Mouse (Mus musculus): ENCODE results near the gene Adamtsl4. TPM values are rescaled to one million over a fixed set of nuclear protein-coding genes. Genes with fewer than 3 reads are reported as not detected.

Adamtsl4 gene
- polyA plus RNA-seq, 1 experiment from 2014 or later: 6.3 TPM

DNA sequence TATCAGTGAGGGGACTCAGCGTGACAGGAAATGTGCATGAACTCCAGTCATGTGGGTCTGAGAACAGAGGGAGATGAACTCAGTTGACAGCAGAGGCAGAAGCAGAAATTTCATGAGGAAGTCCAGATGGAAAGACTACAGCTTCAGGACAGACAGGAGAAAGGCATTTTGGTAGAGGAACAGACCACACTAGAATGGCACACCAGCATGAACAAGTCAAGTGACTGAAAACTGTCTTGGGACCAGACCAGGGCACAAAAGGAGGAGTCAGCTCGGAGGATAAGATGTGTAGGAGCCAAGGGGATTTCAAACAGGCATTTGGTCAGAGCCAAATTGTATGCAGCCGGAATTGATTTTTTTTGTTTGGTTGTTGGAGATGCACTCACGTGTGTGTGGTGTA lies 52.1 kb downstream of the Adamtsl4 start:
- H3K4me1 ChIP-seq: peaks cover 4% of the 10 kb centered on the region; the same call in 1 of the 2 replicates
- no peaks in the 10 kb centered on the region for H3K9me3 ChIP-seq (replicated peaks)
- H3K36me3 ChIP-seq: peaks cover 85% of the 10 kb centered on the region
- no peak overlapping the region for H3K9ac ChIP-seq
- H3K4me2 ChIP-seq: no peak overlapping the region
- H3K27ac ChIP-seq: peak overlapping the region; percentile 59
- no peaks in the 10 kb centered on the region for H3K27me3 ChIP-seq
- H3K4me3 ChIP-seq (replicated peaks): no peak overlapping the region
- 51% methylated on average over 4 of the region's 4 CpGs for WGBS
- ATAC-seq (replicated peaks; ENCODE audit: low FRiP score): no peak

DNA sequence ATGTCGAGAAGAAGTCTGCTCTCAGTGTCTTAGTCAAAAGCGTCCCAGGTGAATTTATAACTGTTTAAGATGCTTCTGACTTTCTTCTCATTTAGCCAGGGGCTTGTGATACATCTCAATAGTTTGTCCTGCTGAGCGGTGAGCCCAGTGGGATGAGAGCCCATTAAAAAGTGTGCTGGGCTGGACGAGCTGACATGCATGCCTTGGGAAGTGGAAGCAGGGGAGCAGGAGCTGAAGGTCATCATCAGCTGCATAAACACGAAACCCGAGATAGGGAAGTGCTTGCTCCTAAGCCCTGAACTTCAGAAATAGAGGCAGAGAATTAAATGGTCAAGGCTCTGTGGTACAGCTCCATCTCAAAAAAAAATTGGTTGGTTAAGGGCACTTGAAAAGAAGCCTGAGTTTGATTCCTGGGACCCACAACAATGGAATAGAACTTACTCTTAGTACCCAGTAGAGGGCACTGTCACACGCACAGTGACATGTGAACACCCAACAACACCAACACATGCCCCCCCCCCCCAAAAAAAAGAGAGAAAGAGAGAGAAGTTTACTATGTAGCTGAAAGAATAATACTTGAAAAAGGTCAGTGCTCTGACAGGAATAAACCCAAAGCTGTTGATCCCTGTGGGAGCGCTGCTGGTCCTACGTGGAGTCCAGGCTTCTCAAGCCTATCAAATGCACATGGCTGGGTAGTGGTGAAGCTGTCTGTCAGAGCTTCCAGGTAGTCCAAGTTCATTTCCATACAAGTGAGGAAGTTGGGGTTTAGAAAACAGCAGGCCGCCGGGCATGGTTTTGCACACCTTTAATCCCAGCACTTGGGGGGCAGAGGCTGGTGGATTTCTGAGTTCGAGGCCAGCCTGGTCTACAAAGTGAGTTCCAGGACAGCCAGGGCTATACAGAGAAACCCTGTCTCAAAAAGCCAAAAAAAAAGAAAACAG lies 54.8 kb downstream of the Adamtsl4 start:
- no peak for ATAC-seq (replicated peaks; ENCODE audit: low FRiP score)
- H3K36me3 ChIP-seq: peaks cover 91% of the 10 kb centered on the region

DNA sequence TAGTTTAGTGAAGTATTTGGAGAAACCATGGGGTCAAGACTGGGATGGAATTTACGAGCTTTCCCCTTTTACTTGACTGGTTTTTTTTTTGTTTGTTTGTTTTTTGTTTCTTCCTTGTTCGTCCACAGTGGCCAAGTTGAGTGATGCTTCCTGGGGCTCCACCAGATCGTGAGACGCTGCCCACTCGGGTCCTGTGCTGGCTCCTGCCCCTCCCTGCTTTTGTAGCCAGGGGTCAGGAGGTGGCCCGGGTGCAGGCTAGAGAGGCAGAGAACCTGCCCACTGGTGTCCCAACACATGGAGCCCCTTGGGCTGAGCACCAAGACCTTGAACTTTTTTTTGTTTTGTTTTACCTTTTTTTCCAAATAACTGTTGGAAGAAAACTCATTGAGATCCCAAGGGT lies 56.4 kb downstream of the Adamtsl4 start:
- ATAC-seq (replicated peaks; ENCODE audit: low FRiP score): no peak
- whole genome bisulfite sequencing: 65% methylated on average over 6 of the region's 6 CpGs
- Histone ChIP-seq H3K4me3 (replicated peaks) (no peak overlapping the region), H3K36me3 (peaks cover 93% of the 10 kb centered on the region), H3K9ac (no peak overlapping the region), H3K27me3 (no peaks in the 10 kb centered on the region), H3K27ac (no peak overlapping the region), H3K4me2 (no peak overlapping the region), H3K9me3 (replicated peaks) (no peaks in the 10 kb centered on the region), H3K4me1 (peaks cover 15% of the 10 kb centered on the region)

More for the DNA sequence above, 54.8 kb downstream of the Adamtsl4 start:
- no peaks in the 10 kb centered on the region for H3K27me3 ChIP-seq
- peaks cover 4% of the 10 kb centered on the region; the same call in 1 of the 2 replicates for H3K4me1 ChIP-seq
- peak overlapping the region; percentile 48; the same call in 1 of the 2 replicates for H3K27ac ChIP-seq
- no peak overlapping the region for H3K4me3 ChIP-seq (replicated peaks)
- no peaks in the 10 kb centered on the region for H3K9me3 ChIP-seq (replicated peaks)
- WGBS: 62% methylated on average over 12 of the region's 12 CpGs
- no peak overlapping the region for H3K9ac ChIP-seq
- H3K4me2 ChIP-seq: no peak overlapping the region

DNA sequence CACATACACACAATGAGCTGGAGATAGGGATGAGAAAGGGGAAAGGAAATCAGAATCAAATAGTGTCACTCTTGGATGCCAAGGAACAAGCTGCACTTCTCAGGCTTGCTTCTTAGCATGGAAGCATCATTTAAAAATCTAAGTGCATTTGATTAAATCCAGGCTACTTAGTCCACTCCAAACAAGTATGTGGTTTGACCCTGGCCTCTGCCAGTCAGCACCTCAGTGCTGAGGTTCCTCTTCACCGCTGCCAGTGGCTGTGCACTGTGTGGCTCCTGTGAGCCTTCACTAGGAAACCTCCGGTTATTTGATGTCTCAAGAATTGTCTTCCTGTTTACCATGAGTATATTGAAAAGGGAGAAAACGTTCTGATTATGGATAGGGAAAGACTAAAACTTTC lies 56.9 kb downstream of the Adamtsl4 start:
- Histone ChIP-seq H3K4me3 (replicated peaks) (no peak overlapping the region), H3K4me2 (no peak overlapping the region), H3K9ac (no peak overlapping the region), H3K36me3 (peaks cover 93% of the 10 kb centered on the region), H3K27ac (no peak overlapping the region), H3K4me1 (peaks cover 20% of the 10 kb centered on the region), H3K27me3 (no peaks in the 10 kb centered on the region), H3K9me3 (replicated peaks) (no peaks in the 10 kb centered on the region)
- no peak for ATAC-seq (replicated peaks; ENCODE audit: low FRiP score)
- 74% methylated on average over 3 of the region's 3 CpGs for WGBS

DNA sequence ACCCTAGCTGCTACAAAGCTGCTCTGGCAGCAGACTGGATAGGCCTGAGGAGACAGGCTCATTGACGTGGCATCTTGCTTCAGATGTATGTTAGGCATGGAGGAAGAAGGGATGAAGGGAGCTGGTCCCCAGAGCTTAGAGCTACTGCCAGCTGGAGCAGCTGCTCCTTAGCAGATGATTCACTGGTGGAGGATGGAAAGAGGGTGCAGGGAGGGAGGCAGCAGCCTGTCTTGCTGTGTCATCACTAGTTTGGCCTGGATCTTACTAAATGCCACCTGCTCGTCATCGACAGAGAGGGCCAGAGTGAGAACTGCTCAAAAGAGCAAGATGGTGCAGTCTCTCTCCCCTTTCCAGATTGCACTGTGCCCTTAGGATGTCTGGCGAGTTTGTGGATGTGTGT lies 58.0 kb downstream of the Adamtsl4 start:
- H3K36me3 ChIP-seq: peaks cover 83% of the 10 kb centered on the region
- H3K27ac ChIP-seq: no peak overlapping the region
- peaks cover 18% of the 10 kb centered on the region for H3K4me1 ChIP-seq
- WGBS: 90% methylated on average over 4 of the region's 4 CpGs
- no peak overlapping the region for H3K4me2 ChIP-seq
- no peaks in the 10 kb centered on the region for H3K27me3 ChIP-seq
- no peaks in the 10 kb centered on the region for H3K9me3 ChIP-seq (replicated peaks)
- ATAC-seq (replicated peaks; ENCODE audit: low FRiP score): no peak
- no peak overlapping the region for H3K4me3 ChIP-seq (replicated peaks)
- H3K9ac ChIP-seq: no peak overlapping the region

DNA sequence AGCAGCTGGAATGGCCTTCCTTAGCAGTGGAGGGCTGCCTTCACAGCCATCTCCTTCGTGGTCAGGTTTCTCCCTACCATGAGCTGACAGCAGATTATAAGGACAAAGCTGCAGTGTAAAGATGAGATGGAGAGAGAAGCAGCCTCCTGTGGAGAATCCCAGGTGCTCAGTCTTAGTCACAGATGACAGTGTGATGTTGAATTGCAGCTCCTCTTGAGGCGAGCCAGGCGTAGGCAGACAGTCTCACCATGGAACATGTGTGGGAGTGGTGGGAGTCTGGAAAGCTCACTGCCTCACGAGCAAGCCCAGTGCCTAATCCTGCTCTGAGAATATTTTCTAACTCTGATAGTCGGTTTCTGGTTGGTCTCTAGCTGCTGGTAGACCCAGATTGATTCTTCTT lies 60.0 kb downstream of the Adamtsl4 start:
- peaks cover 65% of the 10 kb centered on the region for H3K36me3 ChIP-seq
- H3K9ac ChIP-seq: no peak overlapping the region
- no peaks in the 10 kb centered on the region for H3K27me3 ChIP-seq
- no peak for ATAC-seq (replicated peaks; ENCODE audit: low FRiP score)
- H3K27ac ChIP-seq: no peak overlapping the region
- whole genome bisulfite sequencing: 66% methylated on average over 5 of the region's 5 CpGs
- H3K9me3 ChIP-seq (replicated peaks): no peaks in the 10 kb centered on the region
- H3K4me2 ChIP-seq: no peak overlapping the region
- H3K4me3 ChIP-seq (replicated peaks): no peak overlapping the region
- H3K4me1 ChIP-seq: peaks cover 21% of the 10 kb centered on the region

Small RNA genes within 50 kb of the gene (microRNA-seq; reads per million reads assigned to microRNA genes)
- not detected for gene Mir7014

Other genes starting within 250 kb of the Adamtsl4 start
- gene Ctsk, start 188.7 kb downstream of the Adamtsl4 start, polyA plus RNA-seq (2015; fragmentation: Nextera tagmentation; extraction: Ambion mirVana): 9.4 and 43.4 TPM in 2 replicates
- 12.7 and 14.6 TPM in 2 replicates for gene Ctss, start 161.1 kb downstream of the Adamtsl4 start, polyA plus RNA-seq (2015; fragmentation: Nextera tagmentation; extraction: Ambion mirVana)
- not detected in 2 replicates for gene Hormad1, start 128.2 kb downstream of the Adamtsl4 start, polyA plus RNA-seq (2015; fragmentation: Nextera tagmentation; extraction: Ambion mirVana)
- 31.2 and 33.9 TPM in 2 replicates for gene Golph3l, start 99.0 kb downstream of the Adamtsl4 start, polyA plus RNA-seq (2015; fragmentation: Nextera tagmentation; extraction: Ambion mirVana)
- gene Ensa, start 62.9 kb downstream of the Adamtsl4 start, polyA plus RNA-seq (2015; fragmentation: Nextera tagmentation; extraction: Ambion mirVana): 71.1 and 73.2 TPM in 2 replicates
- 51.2 and 54.4 TPM in 2 replicates for gene Mcl1, start 29.1 kb downstream of the Adamtsl4 start, polyA plus RNA-seq (2015; fragmentation: Nextera tagmentation; extraction: Ambion mirVana)
- 177 and 231 TPM in 2 replicates for gene Ecm1, start 51.7 kb upstream of the Adamtsl4 start, polyA plus RNA-seq (2015; fragmentation: Nextera tagmentation; extraction: Ambion mirVana)
- gene Tars2, start 72.3 kb upstream of the Adamtsl4 start, polyA plus RNA-seq (2015; fragmentation: Nextera tagmentation; extraction: Ambion mirVana): 47.3 and 58.4 TPM in 2 replicates
- gene Rprd2, start 130.9 kb upstream of the Adamtsl4 start, polyA plus RNA-seq (2015; fragmentation: Nextera tagmentation; extraction: Ambion mirVana): 22.4 and 23.9 TPM in 2 replicates
- 49.7 and 52.3 TPM in 2 replicates for gene Prpf3, start 168.0 kb upstream of the Adamtsl4 start, polyA plus RNA-seq (2015; fragmentation: Nextera tagmentation; extraction: Ambion mirVana)
- 404 and 412 TPM in 2 replicates for gene Mrps21, start 183.6 kb upstream of the Adamtsl4 start, polyA plus RNA-seq (2015; fragmentation: Nextera tagmentation; extraction: Ambion mirVana)
- gene Ciart, start 194.3 kb upstream of the Adamtsl4 start, polyA plus RNA-seq (2015; fragmentation: Nextera tagmentation; extraction: Ambion mirVana): 5.9 and 6.6 TPM in 2 replicates
- gene BC028528, start 204.1 kb upstream of the Adamtsl4 start, polyA plus RNA-seq (2015; fragmentation: Nextera tagmentation; extraction: Ambion mirVana): 38.0 and 42.3 TPM in 2 replicates
- gene Aph1a, start 206.1 kb upstream of the Adamtsl4 start, polyA plus RNA-seq (2015; fragmentation: Nextera tagmentation; extraction: Ambion mirVana): 37.4 and 40.8 TPM in 2 replicates
- gene Car14, start 216.8 kb upstream of the Adamtsl4 start, polyA plus RNA-seq (2015; fragmentation: Nextera tagmentation; extraction: Ambion mirVana): 17.3 and 22.5 TPM in 2 replicates
- gene Anp32e, start 241.3 kb upstream of the Adamtsl4 start, polyA plus RNA-seq (2015; fragmentation: Nextera tagmentation; extraction: Ambion mirVana): 247 and 264 TPM in 2 replicates